Mouse (Mus musculus): ENCODE measurements around the gene Dcdc2b. TPM values are rescaled to one million over a fixed set of nuclear protein-coding genes. Genes with fewer than 3 reads are reported as not detected.

The Dcdc2b gene
- polyA plus RNA-seq, 1 experiment from 2014 or later: 20.1 TPM

DNA sequence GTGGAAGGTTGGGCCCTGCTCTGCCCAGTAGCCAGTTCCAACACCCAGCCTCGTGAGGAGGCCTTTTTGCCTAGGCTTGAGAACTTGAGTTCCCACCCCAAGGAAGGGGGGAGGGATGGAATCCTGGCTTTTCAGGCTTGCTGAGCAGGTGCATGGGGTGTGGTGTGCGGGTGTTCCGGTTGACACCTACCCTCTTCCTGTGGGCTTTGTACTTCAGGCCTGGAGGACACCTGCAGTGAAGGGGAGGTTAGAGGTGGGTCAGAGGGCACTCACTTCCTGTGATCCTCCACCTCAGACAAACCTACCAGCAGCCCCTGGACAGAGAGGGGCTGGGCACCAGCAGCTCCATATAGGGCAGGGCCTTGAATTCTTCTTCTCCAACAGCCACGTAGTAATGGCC is 4.0 kb downstream of the Dcdc2b start:
- TF ChIP-seq CTCF (IDR thresholded peaks at IDR 0.05) (no peak), EP300 (IDR thresholded peaks at IDR 0.05) (no peak)
- no peak overlapping the region for H3K27ac ChIP-seq (ENCODE audit: low read length)
- H3K27me3 ChIP-seq (replicated peaks; ENCODE audit: insufficient read depth, low read length): no peaks in the 10 kb centered on the region
- H3K9me3 ChIP-seq (ENCODE audit: low read length): no peaks in the 10 kb centered on the region
- DNase-seq (ENCODE audit: low spot score): no peak
- H3K36me3 ChIP-seq (ENCODE audit: insufficient read depth, low read length): peaks cover 9% of the 10 kb centered on the region; the same call in 1 of the 2 replicates
- H3K4me3 ChIP-seq (ENCODE audit: low read depth, low read length): no peak overlapping the region
- H3K9ac ChIP-seq (replicated peaks; ENCODE audit: low read depth): no peak overlapping the region
- no peak overlapping the region for H3K4me2 ChIP-seq (replicated peaks; ENCODE audit: low read depth, low read length)
- ATAC-seq: no peak
- H3K4me1 ChIP-seq (ENCODE audit: insufficient read depth, low read depth, low read length): no peaks in the 10 kb centered on the region
- 81% methylated on average over 4 of the region's 4 CpGs for WGBS

DNA sequence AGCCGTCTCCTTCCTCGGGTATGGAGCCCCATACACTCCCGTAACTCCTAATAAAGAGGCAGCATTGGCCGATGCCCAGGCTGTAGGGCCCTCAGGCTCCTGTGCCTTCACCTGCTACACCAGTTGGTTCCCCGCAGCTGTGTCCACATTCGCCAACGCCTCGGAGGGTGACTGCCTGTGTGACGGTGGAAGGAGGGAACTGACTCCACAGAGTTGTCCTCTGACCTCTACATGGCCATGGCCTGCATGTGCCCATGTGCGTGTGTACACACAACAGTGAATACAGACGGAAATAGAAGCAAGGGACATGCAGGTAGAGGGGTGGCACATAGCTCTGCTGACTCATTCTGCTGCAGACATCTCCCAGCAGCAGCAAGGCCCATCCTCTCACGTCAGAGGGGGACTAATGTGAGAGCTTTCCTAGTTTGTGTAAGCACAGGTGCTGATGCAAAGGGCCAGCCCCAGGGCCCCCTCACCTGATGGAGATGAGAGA is 4.9 kb downstream of the Dcdc2b start:
- DNase-seq (ENCODE audit: low spot score): no peak
- Histone ChIP-seq H3K36me3 (ENCODE audit: insufficient read depth, low read length) (peaks cover 11% of the 10 kb centered on the region; the same call in 1 of the 2 replicates), H3K9me3 (ENCODE audit: low read length) (no peaks in the 10 kb centered on the region), H3K9ac (replicated peaks; ENCODE audit: low read depth) (no peak overlapping the region), H3K4me3 (ENCODE audit: low read depth, low read length) (no peak overlapping the region), H3K4me1 (ENCODE audit: insufficient read depth, low read depth, low read length) (no peaks in the 10 kb centered on the region), H3K4me2 (replicated peaks; ENCODE audit: low read depth, low read length) (no peak overlapping the region), H3K27ac (ENCODE audit: low read length) (no peak overlapping the region), H3K27me3 (replicated peaks; ENCODE audit: insufficient read depth, low read length) (no peaks in the 10 kb centered on the region)
- ATAC-seq: 0 out of 2 replicates have a peak, but pooled peaks have one; percentile 10
- 72% methylated on average over 12 of the region's 12 CpGs for WGBS
- no peak for TF ChIP-seq CTCF (IDR thresholded peaks at IDR 0.05)
- TF ChIP-seq EP300 (IDR thresholded peaks at IDR 0.05): no peak

DNA sequence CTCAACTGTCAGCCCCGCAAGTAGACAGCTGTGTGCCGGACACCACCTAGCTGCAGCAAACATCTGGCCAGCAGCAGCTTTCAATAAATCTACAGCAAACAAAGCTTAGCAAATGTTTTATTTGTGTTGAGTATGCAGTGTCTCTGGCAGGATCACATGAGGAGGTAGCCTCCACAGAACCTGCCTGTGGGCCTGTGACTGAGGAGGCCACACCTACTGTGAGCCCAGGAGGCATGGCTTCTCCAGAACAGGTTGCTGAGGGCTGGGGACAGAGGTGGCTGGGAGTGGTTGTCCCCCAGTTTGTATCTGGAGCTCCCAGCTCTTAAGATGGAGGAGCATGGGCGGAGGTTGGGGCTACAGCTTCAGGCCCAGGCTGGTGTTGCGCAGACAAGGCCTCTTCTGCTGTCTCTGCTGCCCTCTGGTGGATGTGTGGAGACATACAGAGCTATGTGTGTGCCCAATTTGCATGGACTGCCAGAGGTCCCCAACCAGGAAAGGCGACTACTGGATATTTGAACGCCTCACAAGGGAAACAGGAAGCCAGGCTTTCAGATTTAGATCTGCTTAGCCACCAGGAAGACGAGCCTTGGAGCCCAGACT is 5.5 kb downstream of the Dcdc2b start:
- Histone ChIP-seq H3K27ac (ENCODE audit: low read length) (no peak overlapping the region), H3K36me3 (ENCODE audit: insufficient read depth, low read length) (peaks cover 14% of the 10 kb centered on the region; the same call in 1 of the 2 replicates), H3K4me2 (replicated peaks; ENCODE audit: low read depth, low read length) (no peak overlapping the region), H3K4me1 (ENCODE audit: insufficient read depth, low read depth, low read length) (no peaks in the 10 kb centered on the region), H3K9ac (replicated peaks; ENCODE audit: low read depth) (no peak overlapping the region), H3K27me3 (replicated peaks; ENCODE audit: insufficient read depth, low read length) (no peaks in the 10 kb centered on the region), H3K9me3 (ENCODE audit: low read length) (no peaks in the 10 kb centered on the region), H3K4me3 (ENCODE audit: low read depth, low read length) (no peak overlapping the region)
- DNase-seq (ENCODE audit: low spot score) (peak; percentile 94), ATAC-seq (peak; percentile 94)
- 31% methylated on average over 7 of the region's 7 CpGs for whole genome bisulfite sequencing
- peak; percentile 97 for TF ChIP-seq CTCF (IDR thresholded peaks at IDR 0.05)
- no peak for TF ChIP-seq EP300 (IDR thresholded peaks at IDR 0.05)

DNA sequence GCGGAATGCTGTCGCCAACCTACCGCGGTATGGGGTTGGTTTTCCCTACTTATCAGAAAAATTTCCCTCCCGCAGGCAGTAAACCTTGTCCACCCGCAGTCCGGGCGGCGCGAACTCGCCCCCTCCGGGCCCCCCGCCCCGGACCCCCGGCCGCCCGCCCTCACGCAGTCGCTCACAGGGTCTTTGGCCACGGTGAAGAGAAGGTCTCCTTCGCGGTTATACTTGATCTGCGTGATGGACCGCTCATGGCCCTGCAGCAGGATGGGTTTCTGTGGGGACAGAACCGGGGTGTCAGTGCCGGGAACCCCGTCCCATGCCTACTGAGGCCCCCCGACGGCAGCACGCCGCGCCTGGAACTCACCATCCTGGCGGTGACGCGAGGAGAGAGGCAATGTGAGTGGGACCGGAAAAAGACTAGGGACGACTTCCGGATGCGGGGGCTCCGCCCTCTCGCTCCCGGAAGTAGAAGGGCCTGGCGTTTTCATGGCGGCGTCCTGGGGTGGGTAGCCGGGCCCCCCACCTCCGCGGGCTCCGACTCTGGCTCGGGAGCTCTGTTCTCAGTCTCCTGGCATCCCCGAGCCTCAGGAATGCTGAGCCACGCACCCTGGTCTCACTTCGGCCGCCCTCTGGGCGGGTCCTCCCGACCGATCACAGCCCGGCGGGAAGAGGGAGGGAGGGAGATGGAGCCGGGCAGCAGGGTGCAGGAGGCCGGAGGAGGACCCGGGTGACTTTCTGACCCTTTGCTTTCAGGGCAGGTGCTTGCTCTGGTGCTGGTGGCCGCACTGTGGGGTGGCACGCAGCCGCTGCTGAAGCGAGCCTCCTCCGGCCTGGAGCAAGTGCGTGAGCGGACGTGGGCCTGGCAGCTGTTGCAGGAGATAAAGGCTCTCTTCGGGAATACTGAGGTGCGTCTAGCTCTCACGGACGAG is 13.6 kb downstream of the Dcdc2b start, which contains the start of the genes Eif3i and Tmem234:
Gene Eif3i, minus strand, starts transcription at position 416 of the 926 bp plus-strand sequence.
Gene Tmem234, plus strand, starts transcription at position 436 of the 926 bp plus-strand sequence.
- Histone ChIP-seq H3K27ac (ENCODE audit: low read length) (peak within 1 kb of the TSS; percentile 79), H3K27me3 (replicated peaks; ENCODE audit: insufficient read depth, low read length) (no peaks in the 10 kb centered on the region), H3K9me3 (ENCODE audit: low read length) (no peaks in the 10 kb centered on the region), H3K36me3 (ENCODE audit: insufficient read depth, low read length) (peaks cover 5% of the 10 kb centered on the region; the same call in 1 of the 2 replicates), H3K4me3 (ENCODE audit: low read depth, low read length) (peak within 1 kb of the TSS; percentile 85), H3K9ac (replicated peaks; ENCODE audit: low read depth) (peak within 1 kb of the TSS; percentile 80), H3K4me2 (replicated peaks; ENCODE audit: low read depth, low read length) (peak within 1 kb of the TSS; percentile 97), H3K4me1 (ENCODE audit: insufficient read depth, low read depth, low read length) (peaks cover 15% of the 10 kb centered on the region; the same call in 1 of the 2 replicates)
- DNase-seq (ENCODE audit: low spot score) (peak; percentile 92), ATAC-seq (peak; percentile 94)
- TF ChIP-seq CTCF (IDR thresholded peaks at IDR 0.05) (peak; percentile 37), EP300 (IDR thresholded peaks at IDR 0.05) (no peak)
- WGBS: under 1% methylated on average over 71 of the region's 74 CpGs

DNA sequence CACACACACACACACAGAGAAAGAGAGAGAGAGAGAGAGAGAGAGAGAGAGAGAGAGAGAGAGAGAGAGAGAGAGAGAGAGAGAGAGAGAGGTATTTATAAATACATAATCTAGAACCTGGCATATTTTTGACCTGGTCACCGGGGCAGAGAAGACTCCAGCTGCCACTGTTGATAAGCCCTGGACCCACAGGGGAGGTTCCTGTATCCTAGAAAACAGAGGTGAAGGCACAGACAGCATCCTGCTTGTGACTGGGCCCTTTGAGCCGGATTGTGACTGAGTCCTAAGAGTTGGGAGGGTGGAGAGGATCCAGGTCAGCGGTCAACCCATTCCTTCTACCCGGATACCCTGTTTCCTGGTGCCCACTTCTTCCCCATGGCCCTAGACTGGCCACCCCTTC is 25.2 kb downstream of the Dcdc2b start:
- no peaks in the 10 kb centered on the region for H3K9me3 ChIP-seq (ENCODE audit: low read length)
- peaks cover 6% of the 10 kb centered on the region; the same call in 1 of the 2 replicates for H3K4me1 ChIP-seq (ENCODE audit: insufficient read depth, low read depth, low read length)
- H3K4me2 ChIP-seq (replicated peaks; ENCODE audit: low read depth, low read length): no peak overlapping the region
- no peaks in the 10 kb centered on the region for H3K27me3 ChIP-seq (replicated peaks; ENCODE audit: insufficient read depth, low read length)
- no peak for TF ChIP-seq EP300 (IDR thresholded peaks at IDR 0.05)
- TF ChIP-seq CTCF (IDR thresholded peaks at IDR 0.05): no peak
- peaks cover 21% of the 10 kb centered on the region for H3K36me3 ChIP-seq (ENCODE audit: insufficient read depth, low read length)
- no peak overlapping the region for H3K27ac ChIP-seq (ENCODE audit: low read length)
- no peak overlapping the region for H3K9ac ChIP-seq (replicated peaks; ENCODE audit: low read depth)
- 69% methylated on average over 4 of the region's 4 CpGs for WGBS
- H3K4me3 ChIP-seq (ENCODE audit: low read depth, low read length): no peak overlapping the region
- ATAC-seq: no peak
- no peak for DNase-seq (ENCODE audit: low spot score)

DNA sequence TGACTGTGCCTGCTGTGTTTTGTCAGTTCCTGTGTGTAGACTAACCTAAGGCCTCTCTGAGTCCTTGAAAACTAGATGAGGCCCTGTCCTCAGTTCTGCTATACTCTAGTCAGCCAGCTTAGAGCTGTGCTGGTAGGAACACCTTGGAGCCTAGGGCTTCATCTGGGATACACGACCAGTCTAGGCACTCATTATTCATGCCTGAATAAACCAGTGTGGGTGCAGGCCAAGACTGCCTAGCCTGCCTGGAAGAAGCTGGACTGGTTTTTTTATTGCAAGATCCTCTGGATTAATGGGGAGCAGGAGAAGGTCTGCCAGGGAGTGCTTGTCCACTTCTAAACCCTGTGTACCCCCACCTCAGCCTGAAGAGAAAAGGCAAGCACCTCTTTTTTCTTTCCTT is 27.1 kb downstream of the Dcdc2b start:
- Histone ChIP-seq H3K4me2 (replicated peaks; ENCODE audit: low read depth, low read length) (no peak overlapping the region), H3K9ac (replicated peaks; ENCODE audit: low read depth) (no peak overlapping the region), H3K36me3 (ENCODE audit: insufficient read depth, low read length) (peaks cover 9% of the 10 kb centered on the region), H3K4me1 (ENCODE audit: insufficient read depth, low read depth, low read length) (peaks cover 6% of the 10 kb centered on the region; the same call in 1 of the 2 replicates), H3K27me3 (replicated peaks; ENCODE audit: insufficient read depth, low read length) (no peaks in the 10 kb centered on the region), H3K4me3 (ENCODE audit: low read depth, low read length) (no peak overlapping the region), H3K27ac (ENCODE audit: low read length) (no peak overlapping the region), H3K9me3 (ENCODE audit: low read length) (no peaks in the 10 kb centered on the region)
- DNase-seq (ENCODE audit: low spot score) (no peak), ATAC-seq (no peak)
- TF ChIP-seq EP300 (IDR thresholded peaks at IDR 0.05): no peak
- no peak for TF ChIP-seq CTCF (IDR thresholded peaks at IDR 0.05)
- 38% methylated on average over 1 of the region's 1 CpGs for WGBS

Measured in lung, postnatal 0 days (tissue).